Mouse (Mus musculus) skeletal muscle tissue, adult 2 months (tissue): Measurements from ENCODE around the gene Ltb.

Source experiments
- DNase-seq: peaks from one replicate; pipeline ENCODE4 v3.0.0-alpha.2; 2012; ENCODE audit warnings: low read depth, low spot score

The Ltb gene

DNA sequence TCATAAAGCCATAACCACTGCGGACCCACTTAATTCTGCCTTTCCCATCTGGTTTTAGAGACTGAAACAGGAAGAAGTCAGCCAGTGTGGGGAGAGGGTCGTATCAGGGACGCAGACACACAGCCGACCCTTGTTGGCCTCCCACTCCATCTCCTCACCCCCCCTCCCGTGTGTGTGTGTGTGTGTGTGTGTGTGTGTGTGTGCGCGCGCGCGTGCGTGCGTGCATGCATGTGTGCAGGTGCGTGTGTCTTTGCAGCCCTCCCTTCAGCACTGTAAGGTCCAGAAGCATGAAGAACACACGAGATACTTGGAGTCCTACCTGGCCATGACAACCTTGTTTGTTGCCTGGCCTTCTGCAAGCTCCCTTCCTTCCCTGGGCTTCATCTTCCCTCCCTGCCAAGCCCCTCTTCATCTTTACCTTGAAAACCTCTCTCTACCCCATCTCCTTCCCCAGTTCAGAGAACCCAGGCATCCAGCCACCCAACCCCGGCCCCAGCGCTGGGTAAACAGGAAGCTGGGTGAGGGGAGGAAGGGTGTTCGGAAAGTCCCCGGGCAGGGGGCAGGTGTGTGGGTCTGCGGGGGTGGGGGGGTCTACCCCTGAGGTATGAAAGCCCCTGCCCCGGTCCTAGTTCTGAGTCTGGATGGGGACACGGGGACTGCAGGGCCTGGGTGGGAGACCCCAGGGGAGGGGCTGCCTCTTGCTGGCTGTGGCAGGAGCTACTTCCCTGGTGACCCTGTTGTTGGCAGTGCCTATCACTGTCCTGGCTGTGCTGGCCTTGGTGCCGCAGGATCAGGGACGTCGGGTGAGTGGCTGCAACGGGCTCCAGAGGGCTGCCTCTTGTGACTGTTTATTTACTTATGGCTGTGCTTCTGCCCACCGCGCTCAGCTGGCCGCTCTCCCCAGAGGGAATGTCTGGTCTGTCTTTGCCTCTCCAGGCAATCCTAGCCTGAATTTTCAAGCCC is at the start of gene Ltb:
Gene Ltb, plus strand, starts transcription at position 559 of the 963 bp plus-strand sequence.
- no peak for DNase-seq

DNA sequence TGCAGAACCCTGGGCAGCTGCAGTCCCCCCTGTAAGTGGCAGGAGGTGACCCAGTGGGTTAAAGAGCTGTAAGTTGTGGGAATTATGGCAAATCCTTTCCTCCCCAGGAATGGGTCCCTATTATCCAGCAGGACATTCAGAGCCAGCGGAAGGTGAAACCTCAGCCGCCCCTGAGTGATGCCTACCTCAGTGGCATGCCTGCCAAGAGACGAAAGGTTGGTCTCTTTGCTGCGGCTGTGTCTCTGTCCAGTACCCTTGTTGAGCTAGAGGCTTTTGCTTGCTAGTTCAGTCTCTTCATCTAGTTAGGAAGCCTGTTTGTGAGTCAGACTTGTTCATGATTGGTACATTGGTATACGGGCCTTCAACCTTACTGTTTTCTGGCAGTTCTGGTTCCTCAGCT is 48.1 kb upstream of the Ltb start:
- no peak for DNase-seq

DNA sequence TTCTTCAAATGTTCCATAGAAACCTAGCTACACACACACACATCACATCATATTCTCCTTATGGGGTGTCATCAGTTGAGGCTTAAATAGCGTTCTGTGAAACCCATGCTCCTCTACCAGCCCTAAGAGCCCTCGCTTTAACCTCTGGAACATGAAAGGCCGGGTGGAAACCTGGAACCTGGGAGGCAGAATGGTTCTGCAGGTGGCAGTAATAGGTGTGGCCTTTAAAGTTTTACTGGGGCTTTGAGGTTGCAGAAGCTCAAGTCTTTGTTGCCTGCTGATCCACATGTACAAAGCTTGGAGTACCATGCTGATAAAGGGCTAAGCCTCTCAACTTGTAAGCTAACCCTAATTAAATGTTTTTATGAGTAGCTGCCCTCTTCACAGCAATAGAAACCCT is 46.9 kb upstream of the Ltb start:
- no peak for DNase-seq

DNA sequence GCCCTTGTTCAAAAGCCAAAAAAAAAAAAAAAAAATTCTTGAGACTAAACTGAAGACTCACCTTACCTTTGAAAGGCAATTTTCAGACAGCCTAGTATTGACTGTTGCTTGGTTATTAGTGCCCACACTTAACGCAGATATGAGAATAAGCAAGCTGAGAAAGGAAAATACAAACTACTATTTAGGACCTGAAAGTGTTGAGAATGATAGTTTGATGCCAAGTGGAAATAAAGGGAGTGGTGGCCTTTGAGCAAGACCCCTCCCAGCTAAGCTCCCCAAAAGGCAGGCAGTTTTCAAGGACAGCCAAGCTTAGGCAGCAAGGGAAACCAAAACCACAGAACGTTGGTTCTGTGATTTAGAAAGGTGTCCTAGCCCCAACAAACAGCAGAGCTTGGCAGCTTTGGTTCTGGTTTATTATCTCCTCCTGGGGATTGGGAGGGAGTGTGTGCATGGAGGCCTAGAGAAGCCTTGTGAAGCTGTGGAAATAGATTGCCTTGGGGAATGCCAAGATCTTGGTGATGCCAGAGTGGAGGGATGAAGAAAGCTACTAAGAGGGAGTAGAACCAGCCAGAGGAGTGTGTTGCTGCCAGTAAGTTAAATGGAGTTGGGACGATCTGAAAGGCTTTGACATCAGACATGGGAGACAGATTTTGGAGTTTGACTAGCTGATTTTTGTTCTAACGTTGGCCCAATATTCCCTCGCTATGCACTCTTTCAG is 46.2 kb upstream of the Ltb start:
- no peak for DNase-seq

DNA sequence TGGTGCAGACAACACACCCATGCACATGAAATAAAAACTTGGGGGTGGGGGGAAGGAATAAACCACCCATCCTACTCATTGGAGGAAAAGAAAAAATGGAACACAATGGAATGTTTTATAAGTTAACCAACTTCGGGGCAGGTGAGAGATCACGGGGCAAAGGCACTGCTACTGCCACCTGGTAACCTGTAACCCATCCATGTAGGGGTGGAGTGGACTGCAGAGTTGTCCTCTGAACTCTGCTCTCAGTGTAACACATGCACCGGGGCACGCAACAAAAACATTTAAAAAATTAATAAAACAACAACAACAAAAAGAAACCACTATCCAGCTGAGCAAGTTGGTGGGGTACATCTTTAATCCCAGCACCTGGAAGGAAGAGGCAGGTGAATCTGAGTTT is 42.1 kb upstream of the Ltb start:
- no peak for DNase-seq

DNA sequence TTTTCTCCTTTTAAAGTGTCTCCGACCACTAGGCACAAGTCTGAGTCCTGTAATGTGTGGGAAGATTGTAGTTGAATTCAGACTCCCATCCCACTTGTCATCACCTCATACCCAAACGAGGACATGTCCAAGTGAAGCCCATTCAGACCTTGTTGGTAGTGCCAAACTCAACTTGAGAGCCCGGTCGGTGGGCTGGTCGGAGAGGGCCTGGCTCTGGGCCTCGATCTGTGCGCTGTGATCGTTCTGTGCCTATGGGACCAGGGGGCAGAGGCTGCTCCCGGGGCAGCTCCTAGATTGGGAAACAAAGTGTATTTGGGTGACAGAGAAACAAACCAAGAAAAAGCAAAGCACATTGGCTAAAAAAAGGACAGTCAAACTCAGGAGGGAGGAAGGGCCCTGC is 41.2 kb upstream of the Ltb start:
- no peak for DNase-seq

DNA sequence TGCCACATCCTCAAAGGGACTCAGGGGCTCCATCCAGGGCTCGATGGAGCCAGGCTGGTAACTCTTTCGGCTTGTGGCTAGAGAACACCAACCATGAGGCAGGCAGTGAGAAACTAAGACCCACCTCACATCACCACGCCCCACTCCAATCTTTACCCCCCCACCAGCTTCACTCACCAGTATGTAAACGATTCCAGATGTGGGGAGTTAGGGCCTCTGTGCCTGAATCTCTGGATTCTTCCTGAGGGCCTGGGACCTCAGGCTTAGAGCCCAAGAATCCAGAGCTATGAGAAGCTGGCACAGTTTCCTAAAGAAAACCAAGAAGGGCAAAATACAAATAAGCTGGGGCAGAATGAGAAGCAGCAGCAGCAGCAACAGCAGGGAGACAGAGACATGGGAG is 40.3 kb upstream of the Ltb start:
- DNase-seq = no peak

DNA sequence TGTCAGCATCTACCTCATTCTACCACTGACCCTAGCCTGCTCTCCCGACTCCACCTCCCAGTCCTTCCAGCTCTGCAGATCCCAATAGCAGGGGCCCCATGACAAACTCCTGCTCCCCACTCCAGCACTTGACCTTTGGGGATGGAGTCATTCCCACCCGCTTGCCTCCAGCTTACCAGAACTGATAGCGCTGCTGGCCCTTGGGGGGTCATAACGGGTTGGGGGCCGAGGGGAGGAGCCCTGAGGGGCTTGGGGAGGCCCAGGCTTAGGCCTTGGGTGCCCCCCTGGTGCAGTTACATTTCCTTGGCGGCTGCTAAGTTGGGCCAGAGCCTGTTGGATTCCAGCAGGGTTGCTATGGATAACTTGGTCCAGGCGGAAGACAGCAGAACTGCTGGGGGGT is 39.6 kb upstream of the Ltb start:
- DNase-seq = no peak

DNA sequence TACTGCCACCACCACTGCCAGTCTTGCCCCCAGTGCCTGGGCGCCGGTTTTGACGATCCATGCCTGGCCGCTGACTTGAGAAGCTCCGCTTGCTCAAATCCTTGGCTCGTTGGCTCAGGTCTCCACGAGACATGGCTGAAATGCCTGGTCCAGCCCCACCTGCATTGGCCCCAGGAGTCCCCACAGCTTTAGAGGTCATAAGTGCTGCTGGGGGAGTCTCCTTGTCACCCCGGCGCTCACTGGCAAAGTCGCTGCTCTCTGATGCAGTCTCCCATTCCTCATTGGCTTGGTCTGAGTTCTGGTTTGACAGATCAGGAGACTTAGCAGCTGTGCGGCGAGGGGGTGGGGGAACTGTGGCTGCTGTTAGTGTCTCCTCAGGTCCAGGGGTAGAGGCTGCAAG is 38.8 kb upstream of the Ltb start:
- no peak for DNase-seq

DNA sequence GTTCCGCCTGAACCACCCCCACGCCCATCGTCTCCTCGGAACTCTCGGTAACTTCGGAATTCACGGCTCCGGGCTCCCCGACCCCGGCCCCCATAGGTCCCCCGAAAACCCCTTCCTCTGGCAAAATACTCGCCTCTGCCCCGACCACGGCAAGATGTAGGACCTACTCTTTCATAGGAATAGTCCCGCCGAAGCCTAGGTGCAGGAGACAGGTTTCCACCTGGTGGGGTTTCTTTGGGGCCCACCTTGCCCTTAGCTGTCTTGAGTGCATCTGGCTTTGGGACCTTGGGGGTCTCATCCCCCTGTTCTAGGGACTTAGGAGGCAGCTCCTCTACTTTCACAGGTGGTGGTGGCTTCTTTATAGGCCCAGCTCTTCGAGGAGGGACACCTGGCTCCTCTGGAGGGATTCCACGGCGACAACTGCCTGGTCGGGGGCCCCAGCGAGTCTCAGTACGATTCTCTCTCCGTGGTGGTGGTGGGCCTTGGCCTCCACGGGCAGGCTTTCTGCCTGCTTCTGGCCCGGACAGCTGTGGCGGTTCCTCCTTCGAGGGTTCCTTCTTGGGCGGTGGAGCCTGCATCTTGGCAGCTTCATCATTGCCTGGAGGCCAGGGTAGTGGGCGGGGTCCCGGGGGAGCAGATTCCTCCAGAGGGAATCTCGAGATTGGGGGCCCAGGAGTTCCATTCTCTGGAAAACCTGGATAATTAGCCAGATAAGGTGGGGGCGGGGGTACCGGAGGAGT is 37.6 kb upstream of the Ltb start:
- DNase-seq = no peak

DNA sequence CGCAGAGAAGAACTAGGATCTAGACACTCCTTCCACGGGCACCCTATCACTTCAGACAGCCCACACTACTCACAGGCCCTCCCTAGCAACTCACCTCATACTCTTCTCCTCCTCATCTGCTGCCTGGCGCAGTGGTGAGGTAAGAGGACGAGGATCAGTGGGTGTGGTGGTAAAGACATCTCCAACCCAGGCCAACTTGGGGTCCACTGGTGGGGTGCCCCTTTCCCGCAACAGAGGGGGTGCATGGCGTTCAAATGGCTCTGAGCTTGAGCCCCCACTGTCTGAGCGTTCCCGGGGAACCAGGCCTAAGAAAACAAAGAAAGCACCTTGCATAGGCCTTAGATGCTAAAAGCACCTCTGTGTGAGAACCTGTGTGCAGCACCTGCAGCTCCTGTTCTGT is 37.0 kb upstream of the Ltb start:
- no peak for DNase-seq

DNA sequence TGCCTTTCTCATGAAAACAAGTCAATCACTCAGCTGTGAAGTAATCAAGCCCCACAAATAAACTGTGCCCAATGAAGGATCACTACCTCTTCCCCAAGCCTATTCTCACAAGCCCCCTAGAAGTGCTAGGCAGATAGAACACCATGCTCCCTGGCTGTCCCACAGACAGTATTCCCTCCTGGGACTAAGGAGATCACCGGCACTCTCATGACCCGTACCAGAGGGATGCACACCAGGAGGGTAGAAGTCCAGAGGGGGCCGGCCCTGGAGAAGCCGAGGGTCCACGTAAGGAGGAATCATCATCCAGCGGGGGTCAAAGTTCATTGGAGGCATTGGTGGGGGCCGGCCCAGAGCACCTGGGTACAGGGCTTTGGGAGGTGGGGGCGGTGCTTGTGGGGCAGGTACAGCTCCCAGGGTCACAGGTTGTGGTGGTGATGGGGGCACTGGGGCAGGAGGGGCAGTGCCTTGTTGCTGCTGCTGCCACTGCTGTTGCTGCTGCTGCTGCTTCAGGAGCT is 36.5 kb upstream of the Ltb start:
- DNase-seq = no peak

DNA sequence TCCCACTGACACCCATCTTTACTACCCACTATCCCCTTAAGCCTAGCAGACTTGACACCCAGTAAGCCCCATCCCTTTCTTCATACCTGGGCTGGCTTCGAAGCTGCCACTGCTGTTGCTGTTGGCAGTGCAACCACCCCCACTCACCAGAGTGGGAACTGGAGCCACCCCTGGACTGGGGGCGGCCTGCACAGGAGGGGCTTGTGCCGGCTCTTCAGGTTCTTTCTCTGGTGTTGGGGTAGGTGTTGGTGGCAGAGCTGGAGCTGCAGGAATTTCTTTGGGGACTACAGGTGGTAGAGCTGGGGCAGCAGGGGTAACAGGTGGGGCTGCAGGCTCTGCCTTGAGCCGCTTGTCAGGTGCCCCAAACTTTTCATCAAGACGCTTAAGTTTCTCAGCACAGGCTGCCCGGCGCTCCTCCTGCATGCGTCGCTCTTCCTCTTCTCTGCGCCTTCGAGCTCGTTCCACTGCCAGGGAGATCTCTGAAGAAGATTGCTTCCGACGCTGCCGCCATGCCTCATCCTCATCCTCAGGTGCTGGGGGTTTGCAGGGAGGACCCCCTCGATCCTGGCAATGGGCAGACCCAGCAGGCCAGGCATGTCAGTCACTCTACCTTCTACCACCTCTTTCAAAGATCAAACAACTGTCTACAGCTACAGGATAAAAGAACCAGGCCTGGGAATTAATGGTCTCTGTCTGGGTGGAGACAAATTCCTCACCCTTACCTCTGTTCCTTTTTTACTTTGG is 35.2 kb upstream of the Ltb start:
- DNase-seq = no peak

DNA sequence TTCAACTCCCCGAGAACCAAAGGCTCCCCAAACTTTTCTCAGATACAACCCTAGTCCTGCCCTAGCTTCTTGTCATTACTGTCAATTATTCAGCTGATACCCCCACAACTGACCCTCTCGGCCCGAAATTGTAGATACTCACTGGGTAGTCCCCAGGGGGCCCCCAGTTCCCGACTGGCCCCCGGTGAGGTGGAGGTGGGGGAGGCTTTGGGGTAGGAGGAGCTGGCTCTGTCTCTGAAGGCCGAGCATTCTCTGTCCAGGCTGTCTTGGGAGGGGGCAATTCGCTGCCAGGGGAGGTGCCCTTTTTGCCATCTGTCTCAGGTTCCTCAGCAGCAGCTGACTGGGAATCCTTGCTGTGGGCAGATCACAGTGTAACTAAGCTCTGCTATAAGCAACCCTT is 34.6 kb upstream of the Ltb start:
- DNase-seq = no peak

DNA sequence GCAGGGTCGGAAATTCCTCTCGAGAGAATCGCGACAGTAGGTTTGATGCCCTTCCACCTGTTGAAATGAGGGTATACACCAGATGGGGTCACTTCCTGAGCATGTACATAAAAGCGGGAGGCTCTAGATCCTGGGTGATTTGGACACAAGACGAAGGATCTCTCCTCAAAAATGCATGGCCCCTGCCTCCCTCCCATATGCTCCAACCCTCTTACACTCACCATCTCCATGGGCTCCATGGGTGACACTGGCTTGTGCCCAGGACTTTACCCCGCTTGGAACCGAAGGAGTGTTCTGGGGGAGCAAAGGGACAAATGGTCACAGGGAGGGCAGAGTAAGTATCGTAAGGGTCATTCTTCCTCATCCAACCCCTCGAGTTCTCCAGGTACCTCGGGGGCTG is 32.8 kb upstream of the Ltb start:
- no peak for DNase-seq

DNA sequence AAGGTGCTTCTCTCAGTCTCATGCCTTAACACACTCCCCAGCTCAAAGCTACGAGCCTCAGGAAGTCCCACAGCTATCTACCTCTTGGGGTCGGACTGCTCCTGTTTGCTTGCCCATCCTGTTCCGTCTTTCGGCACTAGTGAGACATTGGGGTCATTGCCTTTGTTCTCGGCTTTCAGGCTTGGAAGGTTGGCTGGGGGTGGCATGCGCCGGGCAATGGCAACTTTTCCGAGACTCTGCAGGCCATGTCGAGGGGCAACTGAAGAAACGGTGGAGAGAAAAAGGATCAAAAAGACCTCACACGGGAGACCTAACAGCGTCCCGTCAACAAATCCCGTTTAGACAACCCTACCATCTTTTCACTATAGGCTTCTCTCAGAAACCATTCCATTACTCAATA is 32.1 kb upstream of the Ltb start:
- no peak for DNase-seq

DNA sequence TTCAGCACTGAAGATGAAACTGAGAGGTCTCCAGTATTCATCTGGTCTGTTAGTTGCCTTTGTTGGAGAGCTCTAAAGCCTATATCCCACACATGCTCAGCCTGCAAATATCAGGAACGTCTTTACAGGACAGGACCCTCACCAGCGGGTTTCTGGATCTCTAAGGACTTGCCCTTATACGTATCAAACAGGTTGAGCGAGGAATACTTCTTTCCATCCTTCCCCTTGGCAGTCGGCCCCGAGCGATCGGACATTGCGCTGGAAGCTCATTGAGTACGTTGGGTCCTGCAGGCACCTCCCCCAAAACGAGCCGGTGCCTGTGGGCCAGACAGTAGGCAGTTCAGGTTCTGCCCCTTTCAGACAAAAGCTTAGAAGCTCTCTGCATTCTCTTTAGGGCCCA is 31.5 kb upstream of the Ltb start:
- no peak for DNase-seq

DNA sequence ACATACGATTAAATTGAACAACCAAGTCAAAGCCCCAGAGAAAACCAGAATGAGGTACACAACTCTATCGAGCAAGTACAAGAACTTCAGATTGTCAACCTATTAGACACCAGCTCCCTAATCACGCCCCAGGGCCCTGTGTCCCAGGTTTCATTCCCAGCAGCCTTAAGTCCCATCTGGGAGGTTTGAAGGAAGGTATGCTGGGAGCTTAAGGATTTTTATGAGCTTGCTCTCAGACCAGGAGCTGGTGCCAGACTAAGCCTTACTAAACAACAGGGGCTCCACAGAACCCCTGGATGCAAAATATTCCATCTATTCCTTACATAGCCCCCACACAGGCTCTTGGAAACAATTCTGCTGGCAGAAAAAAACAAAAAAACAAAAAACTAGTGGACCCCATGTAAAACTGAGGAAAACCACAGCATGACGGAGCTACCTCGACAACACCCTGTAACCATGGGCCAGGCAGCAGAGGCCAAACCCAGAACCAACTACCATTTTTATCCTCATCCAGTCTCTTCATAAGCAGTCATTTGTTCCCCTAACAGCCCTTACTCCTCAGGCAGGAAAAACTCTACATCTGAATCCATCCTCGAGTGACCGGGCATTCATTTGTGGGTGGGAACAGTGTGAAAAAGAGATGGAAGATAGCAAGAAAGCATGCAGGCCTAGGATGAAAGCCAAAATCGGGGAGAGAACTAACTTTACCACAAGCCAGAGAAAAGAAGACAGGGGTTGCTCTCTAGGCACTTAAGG is 30.7 kb upstream of the Ltb start:
- DNase-seq = no peak

DNA sequence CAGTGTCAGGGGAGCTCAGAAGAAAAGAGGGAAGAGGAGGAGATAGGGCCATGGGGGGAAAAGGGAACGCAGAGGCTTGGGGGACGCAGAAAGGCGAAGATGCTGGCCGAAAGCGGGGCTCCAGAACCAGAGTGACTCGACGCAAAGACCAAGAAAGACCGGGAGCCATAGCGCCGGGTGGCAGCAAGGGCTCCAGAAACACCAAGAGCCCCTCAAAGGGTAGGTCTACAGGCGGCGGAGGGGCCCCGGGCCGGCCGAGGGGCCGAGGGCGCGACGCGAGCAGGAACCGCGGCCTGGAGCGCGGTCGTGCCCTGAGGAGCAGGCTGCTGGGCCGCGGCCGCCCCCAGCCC is 30.0 kb upstream of the Ltb start:
- no peak for DNase-seq

DNA sequence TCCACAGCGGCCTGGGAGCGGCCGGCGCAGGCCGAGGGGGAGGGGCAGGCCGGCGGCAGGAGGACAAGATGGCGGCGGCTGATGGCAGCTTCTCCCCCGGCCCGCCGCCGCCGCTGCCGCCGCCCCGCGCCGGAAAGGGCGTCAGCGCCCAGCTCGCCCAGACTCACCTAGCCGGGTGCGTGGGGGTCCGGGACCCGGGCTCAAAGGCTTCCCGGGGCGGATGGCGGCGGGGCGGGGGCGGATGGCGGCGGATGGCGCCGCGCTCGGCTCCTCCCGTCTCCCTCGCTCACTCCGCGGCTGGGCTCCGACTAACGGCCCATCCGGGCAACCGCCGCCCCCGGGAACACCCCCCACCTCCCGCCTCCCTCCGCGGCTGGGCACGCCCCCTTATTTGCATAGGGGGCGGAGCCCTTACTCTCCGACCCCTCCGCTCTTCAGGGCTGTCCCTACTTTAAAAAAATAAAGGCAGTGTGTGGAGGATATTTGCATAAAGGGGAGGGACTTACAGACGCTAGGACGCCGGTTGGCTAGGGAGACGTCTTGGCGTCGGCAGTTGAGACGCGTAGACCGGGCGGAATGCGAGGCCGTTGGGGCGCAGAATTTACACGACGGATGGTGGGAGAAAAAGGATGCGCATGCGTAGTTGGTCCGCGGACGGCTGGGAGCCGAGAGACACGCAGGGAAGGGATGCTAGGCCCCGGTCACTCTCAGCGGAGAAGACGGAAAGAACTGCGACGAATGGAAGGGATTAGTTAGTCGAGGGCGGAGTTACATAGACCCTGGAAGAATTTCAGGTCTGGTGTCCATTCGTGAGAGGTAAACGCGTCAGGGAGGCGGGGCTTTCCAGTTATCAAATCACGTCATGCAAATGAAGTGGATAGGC is 29.4 kb upstream of the Ltb start, which contains the start of gene Prrc2a:
Gene Prrc2a, minus strand, starts transcription at position 330 of the 883 bp plus-strand sequence.
- peak; percentile 100 for DNase-seq
